Mouse (Mus musculus) adrenal gland, postnatal 36 days (tissue): ENCODE results near the gene Stag3. TPM values are rescaled to one million over a fixed set of nuclear protein-coding genes. Genes with fewer than 3 reads are reported as not detected.

Source experiments
- DNase-seq, 2 experiments: peaks; one replicate each; pipeline ENCODE4 v3.0.0; 2021; ENCODE audit warnings: mixed read lengths in 1 of 2
- total RNA-seq, 2 experiments: library from RNA; stranded (reverse); gene quantifications; 2 replicates each; pipeline ENCODE4 v1.2.3; 2021

Gene Stag3
- total RNA-seq, 2 experiments from 2014 or later, result not detected

DNA sequence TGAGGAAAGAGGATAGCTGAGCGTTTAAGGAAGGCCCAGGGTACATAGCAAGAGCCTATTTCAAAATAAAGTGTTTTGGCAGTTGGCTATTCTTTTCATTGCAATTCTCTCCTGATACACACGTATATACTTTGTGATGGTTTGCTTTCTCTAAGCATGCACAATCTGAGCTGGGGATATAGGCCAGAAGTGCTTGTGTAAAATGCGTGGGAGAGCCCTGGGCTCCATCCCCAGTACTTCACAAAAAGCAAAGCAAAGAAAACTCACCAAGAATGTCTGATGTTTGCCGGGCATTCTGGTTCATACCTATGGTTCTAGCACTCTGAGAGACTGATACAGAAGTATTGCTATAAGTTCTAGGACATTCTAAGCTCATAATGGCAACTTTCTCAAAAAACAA is 11.1 kb upstream of the Stag3 start:
- no peak for DNase-seq

DNA sequence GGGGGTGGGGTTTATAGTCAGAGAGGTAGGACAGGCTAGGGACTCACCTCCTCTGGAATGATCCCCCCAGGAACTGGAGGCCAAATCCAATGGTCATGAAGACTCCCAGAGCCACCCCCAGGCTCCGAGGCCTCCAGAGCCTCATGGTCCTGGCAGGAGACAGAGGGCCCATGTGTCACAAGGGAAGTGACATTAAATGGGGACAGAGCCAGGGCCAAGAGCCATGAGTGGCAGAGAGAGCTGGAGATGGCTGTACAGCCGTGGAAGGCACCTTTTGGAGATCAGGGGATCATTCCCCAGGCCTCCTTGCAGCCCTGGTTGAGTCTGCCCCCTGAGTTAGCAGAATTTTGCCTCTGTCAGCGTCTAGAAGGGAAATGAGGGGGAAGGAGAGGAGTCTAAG is 8.8 kb upstream of the Stag3 start:
- DNase-seq, result no peak

DNA sequence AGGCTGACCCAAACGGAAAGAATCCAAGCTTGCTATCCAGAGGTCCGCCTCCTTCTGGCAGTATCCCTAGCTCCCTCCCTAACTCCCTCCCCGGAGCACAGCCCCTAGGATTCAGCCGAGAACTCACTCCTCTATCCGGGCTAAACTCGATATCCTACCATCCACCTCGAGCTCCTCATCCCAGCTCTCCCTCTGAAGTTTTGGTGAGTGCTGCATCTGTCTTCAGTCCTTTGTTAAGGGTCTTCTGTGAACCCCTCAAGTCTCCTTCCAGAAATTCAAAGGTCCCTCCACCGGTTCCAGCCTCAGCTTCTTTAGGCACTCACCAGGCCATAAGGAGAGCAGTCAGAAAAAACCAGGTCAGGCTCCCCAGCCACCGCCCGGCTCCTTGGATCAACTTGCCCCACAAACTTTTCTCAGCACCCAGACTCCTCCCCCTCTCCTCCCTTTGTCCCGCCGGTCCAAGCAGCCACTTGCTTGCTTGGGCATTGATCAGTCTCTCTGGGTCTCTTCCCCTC is 7.6 kb upstream of the Stag3 start, which contains the start of gene Gal3st4:
Gene Gal3st4 (minus strand): TSS at position 432 of the 515 bp plus-strand sequence.
- DNase-seq, result no peak

DNA sequence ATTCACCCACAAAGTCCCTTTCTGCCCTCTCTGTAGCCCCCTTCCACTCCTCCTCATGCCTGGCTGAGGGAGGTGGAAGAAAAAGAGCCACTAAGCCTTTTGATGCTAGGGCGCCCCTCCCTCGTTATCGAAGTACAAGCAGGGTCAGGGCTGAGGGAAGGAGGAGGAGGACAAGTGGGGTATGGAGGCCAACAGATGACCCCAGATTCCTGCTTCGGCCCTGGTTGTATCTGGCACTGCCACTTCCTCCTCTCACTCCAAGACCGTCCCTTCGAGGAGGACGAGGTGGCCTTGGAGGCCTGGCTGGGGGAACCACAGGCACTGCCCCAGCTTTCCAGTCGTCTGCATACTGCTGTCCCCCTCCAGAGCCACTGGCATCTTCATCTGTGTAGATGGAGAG is 5.9 kb upstream of the Stag3 start:
- DNase-seq, result no peak

DNA sequence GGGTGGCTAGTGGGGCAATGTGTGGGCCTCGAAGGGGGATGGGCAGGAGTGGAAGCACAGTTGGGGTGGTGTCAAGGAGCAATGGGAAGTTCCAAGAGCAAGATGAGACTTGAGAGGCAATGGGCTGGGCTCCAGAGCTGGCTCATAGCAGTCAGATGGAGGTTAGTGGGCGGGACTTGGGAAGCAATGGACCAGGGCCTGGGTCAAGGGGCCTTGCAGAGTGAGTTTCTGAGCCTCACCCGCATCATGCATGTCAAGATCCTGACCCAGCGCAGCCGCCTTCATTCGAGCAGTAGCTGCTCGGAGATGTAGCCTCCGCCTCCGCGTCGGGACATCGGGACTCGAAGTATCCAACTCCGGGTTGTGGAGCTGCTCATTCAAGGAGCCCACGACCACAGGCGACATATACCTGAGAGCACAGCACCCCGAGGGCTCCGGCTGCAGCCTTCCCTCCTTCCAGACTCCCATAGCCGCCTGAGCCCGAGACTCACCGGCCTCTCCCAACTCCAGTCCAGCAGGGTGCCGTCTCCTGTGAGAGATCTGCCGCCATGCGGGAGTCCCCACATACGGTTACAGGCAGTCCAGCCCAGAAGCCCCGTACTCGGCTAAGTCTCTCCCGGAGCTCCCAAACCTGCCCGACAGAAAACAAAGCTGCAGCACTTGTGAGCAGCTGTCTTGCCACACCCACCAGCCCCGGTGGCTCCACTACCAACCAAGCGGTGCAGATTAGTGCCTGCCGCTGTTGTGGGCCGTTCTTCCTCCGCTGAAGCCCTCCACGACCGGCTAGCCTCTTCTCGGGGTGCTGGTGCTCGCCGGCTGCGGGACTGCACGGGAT is 4.6 kb upstream of the Stag3 start:
- DNase-seq, result no peak

DNA sequence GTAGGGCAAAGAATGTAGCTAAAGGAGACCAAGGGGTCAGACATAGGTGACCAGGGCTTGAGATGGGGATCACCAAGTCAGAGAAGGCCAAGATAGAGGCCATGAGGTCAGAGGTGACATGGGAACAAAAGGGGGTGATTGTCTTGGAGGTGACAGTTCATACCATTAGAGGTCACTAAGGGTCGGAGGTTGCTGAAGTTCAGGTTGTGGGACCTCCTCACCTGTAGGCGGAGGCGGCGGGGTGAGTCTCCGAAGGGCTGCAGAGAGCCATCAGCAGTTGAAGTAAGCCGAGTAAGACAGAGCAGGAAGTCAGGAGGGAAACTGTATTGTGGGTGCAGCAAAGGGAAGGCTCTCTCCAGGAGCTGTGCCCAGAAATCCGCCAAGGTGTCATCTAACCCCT is 2.0 kb upstream of the Stag3 start:
- DNase-seq, result no peak

DNA sequence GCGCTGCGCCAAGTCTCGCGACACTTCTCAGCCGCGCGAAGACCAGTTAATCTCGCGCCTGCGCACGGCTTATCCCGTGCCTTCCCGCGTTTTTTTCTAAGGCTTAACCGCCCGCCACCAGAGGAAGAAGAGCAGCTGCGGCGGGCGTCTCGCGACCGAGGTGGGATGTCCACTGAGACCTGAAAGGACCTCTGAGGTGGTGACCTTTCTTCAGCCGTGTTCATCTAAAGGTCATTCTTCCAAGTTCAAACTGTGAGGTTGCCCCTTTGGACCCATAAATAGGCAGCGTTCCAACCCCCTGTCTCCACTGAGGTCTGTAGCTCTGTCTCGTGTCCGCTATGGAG is 357 bp downstream of the Stag3 start:
- DNase-seq, result no peak

DNA sequence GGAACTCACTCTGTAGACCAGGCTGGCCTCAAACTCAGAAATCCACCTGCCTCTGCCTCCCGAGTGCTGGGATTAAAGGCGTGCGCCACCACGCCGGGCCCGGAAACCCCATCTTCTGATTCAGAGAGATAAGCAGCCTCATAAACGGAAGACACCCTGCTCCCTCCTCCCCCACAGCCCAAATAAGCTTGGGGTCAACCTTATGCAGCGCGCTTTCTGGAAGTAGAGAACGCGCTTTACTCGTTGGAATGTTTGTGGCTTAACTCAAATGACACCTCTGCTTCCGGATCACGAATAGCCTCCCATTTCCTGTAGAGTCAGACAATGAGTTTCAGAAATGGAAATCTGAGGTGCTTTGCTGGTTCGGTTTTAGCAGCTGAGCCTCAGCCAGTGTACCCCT is 789 bp downstream of the Stag3 start:
- DNase-seq, result no peak

DNA sequence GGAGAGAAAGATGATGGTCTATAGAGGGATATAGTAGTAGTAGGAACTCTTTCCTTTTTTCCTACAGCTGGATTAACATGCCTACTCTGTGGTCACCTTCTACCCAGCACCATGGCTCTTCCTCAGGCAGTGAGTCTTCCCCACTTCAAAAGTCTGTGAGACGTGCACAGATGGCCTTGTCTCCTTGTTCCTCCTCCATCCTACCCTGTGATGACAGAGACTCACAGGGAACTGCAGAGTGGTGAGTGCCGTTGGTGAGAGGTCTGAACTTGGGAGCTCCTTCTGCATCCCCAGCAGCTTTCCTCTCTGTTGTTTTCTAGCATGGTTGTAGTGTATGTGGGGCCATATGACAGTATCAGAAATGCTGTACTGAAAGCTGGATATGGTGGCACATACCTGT is 1.8 kb downstream of the Stag3 start:
- DNase-seq, result no peak

DNA sequence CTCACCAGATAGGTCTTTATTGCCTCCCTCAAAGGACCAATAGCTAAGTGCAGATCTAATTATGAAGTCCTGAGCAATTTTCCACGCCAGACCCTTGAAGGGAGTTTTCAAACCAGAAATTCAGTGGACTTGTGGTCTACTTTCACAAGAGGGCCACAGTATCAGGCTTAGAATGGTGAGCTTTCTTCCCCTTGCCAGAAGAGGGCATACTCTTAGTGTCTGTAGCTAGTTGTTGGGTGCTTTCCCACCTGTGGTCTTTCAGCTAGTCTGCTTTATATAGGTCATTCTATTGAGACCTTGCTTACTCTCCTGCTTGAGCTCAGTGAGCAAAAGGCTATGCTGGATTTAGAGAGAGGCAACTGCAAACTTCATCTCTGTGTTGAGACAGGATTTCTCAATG is 3.5 kb downstream of the Stag3 start:
- no peak for DNase-seq

DNA sequence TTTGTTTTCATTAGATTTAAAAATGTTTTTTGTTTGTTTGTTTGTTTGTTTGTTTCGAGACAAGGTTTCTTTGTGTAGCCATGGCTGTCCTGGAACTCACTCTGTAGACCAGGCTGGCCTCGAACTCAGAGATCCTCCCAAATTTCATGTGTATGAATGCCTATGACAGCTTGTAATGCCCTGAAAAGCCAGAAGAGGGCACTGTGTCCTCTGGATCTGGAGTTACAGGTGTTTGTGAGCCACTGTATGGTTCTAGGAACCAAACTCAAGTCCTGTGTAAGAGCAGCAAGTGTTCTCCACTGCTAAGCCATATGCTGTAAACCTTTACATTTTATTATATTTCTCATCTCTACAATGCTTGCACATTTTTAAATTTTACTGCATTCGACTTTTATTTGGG is 7.8 kb downstream of the Stag3 start:
- no peak for DNase-seq

DNA sequence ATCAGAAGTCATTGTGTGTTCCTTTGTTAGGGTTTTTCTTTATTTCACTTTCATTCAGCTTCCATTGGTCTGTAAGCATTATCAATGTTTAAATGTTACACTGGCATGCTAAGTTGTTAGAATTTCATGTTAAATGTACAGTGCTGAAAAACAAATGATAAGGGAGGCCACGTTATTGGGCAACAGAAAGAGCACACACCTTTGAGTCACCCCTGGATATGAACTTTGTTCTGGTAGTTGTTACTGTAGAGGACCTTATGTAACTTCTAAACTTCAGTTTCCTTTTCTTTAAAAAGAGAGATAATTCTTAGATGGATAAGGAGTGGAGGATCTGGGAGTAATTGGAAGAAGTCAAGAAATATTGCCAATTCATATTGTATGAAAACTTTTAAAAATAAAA is 11.6 kb downstream of the Stag3 start:
- no peak for DNase-seq

DNA sequence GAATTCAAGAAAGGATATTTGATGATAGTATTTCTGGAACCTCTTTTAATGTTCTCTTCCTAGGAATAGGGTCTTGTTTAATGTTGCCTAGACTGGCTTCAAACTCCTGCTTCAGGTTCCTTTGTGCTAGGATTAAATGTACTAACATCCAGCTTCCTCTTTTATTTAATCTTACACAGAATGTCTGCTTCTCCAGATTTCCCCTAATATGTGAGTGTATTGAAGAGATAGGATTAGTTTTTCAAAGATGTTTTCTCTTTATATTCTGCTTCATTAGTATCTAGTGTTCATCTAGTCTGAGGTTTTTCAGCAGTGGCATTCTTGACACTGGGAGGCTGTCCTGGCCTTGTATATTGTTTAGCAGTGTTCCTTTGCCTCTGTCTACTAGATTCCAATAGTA is 14.1 kb downstream of the Stag3 start:
- no peak for DNase-seq

DNA sequence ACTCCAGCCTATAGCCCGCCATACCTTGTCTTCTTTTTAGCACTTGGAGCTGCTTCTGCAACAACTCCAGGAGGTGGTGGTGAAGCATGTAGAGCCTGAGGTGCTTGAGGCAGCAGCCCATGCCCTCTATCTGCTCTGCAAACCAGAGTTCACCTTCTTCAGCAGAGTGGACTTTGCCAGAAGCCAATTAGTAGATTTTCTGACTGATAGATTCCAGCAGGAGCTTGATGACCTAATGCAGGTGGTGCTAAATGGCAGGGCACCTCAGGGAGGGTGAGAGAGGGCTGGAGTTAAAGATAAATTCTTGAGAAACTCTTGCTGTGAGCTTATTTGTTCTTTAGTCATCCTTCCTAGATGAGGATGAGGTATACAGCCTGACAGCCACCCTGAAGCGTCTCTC is 19.6 kb downstream of the Stag3 start:
- no peak for DNase-seq

DNA sequence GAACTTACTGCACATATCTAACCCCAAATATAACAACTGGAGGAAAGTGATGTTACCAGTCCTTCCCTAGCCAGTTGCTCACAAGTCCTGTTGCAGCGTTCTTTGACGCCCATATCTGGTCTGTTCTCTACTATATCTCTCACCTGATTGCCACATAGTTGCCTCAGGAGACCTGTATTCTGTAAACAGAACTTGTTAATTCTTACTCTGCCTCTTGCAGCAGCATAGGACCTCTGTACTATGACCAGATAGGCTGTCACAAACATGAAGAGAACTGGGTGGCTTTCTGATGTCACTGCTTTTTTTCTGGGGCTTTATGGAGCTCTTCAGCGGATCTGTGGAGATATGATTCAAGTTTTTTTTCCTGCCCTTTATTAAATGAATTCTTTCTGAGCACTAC is 32.8 kb downstream of the Stag3 start:
- DNase-seq, result no peak

DNA sequence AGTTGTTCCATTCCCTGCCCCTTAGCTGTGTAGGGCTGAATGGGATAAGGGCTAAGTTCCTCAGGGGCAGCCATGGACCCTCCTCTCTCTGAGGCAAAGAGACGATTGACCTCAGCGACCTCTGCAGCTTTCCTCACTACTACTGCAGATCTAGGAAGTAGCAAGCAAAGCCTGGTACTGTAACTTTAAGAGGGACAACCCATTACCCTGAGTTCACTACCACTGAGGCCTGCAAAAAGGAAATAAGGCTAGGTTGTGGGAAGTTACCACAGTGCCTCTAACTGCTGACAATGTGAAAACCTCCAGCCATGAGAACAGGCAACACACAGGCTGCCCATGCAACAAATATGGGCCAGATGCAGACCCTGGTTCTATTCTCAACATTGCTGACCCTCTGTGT is 61.6 kb downstream of the Stag3 start, which contains the start of gene Pvrig:
Gene Pvrig (plus strand): TSS at position 301 of the 400 bp plus-strand sequence.
- no peak for DNase-seq

DNA sequence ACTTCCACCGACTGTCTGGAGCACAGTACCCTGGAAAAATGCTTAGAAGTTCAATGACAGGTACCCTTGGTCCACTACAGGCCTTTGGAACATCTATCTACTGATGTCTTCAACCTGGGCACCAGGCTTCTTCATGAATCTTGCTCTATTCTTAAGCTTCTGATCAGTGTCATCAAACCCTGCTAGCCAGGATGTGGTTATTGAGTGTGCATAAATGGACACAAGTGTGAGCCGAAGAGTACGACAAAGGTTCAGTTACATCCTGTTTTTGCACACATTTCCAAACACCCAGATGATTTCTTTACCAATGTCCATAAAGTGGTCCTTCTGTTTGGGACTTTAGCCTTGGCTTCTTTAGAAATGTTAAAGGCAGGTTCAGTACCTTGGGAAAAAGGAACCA is 63.2 kb downstream of the Stag3 start:
- no peak for DNase-seq

Other genes starting within 250 kb of the Stag3 start
- gene Smok3c, start 227.0 kb upstream of the Stag3 start, total RNA-seq, result not detected
- gene Zkscan1, start 195.2 kb upstream of the Stag3 start, total RNA-seq, result 10 to 100 TPM; 36.3 to 41.9 TPM
- gene Zscan21, start 163.3 kb upstream of the Stag3 start, total RNA-seq, result 10 to 100 TPM; 15.2 to 16.9 TPM
- 10 to 100 TPM; 11.7 to 12.4 TPM for gene Zfp113, start 124.5 kb upstream of the Stag3 start, total RNA-seq
- 100 to 1,000 TPM; 143 to 152 TPM for gene Cops6, start 119.2 kb upstream of the Stag3 start, total RNA-seq
- 10 to 100 TPM; 19.1 to 19.7 TPM for gene Ap4m1, start 108.2 kb upstream of the Stag3 start, total RNA-seq
- 10 to 100 TPM; 33.0 to 34.5 TPM for gene Mcm7, start 107.8 kb upstream of the Stag3 start, total RNA-seq
- gene Taf6, start 92.8 kb upstream of the Stag3 start, total RNA-seq, result 10 to 100 TPM; 41.2 to 47.5 TPM
- 10 to 100 TPM; 21.5 to 24.7 TPM for gene Cnpy4, start 92.8 kb upstream of the Stag3 start, total RNA-seq
- 1 to 10 TPM; 8.5 to 9.2 TPM for gene Mblac1, start 85.9 kb upstream of the Stag3 start, total RNA-seq
- under 1 TPM; 0.26 to 0.43 TPM for gene Nxpe5, start 54.3 kb upstream of the Stag3 start, total RNA-seq
- 10 to 100 TPM; 76.3 to 99.9 TPM for gene Lamtor4, start 24.8 kb upstream of the Stag3 start, total RNA-seq
- gene BC037034, start 16.2 kb upstream of the Stag3 start, total RNA-seq, result 10 to 100 TPM; 20.6 to 30.4 TPM
- under 1 TPM in 1 of 2 experiments, not detected in 1; 0.17 TPM for gene Gal3st4, start 7.4 kb upstream of the Stag3 start, total RNA-seq
- not detected for gene Gm43720, start 282 bp upstream of the Stag3 start, total RNA-seq
- under 1 TPM; 0.26 to 0.36 TPM for gene Gpc2, start 235 bp upstream of the Stag3 start, total RNA-seq
- gene Pvrig, start 61.7 kb downstream of the Stag3 start, total RNA-seq, result under 1 TPM in 1 of 2 experiments, not detected in 1; 0.36 TPM
- 1 to 10 TPM; 5.5 to 8.1 TPM for gene Zfp157, start 161.2 kb downstream of the Stag3 start, total RNA-seq